Mouse (Mus musculus): ENCODE data around the gene Ccdc170.

- TF ChIP-seq CTCF (IDR thresholded peaks at IDR 0.05) (no peak), POLR2A (IDR thresholded peaks at IDR 0.05; ENCODE audit: insufficient read depth, low read depth, low read length) (no peak)
These were observed 12.9 kb upstream of the Ccdc170 start for GRCm38 (mm10) chr10:4469406-4469805.
